Mouse (Mus musculus) E14TG2a.4 (cell line): ENCODE results near the gene Poc1b.

Experiments
- H3K27me3 ChIP-seq: 2 replicates; pipeline ENCODE4 v1.6.1; 2014; ENCODE audit warnings: low read length, control low read depth; ENCODE audit not compliant: insufficient read depth
- H3K36me3 ChIP-seq: 2 replicates; pipeline ENCODE4 v1.6.1; 2014; ENCODE audit warnings: low read length, control low read depth; ENCODE audit not compliant: insufficient read depth
- H3K4me1 ChIP-seq: replicated peaks from 2 replicates; pipeline ENCODE4 v1.6.1; 2014; ENCODE audit warnings: low read depth, low read length, control low read depth
- H3K4me3 ChIP-seq: replicated peaks from 2 replicates; pipeline ENCODE4 v1.5.1; 2014; ENCODE audit warnings: mild to moderate bottlenecking, low read length
- H3K9me3 ChIP-seq: 2 replicates; pipeline ENCODE4 v1.6.1; 2014; ENCODE audit warnings: low read length, control low read depth
- CTCF ChIP-seq: conservative IDR thresholded peaks from 2 replicates; pipeline ENCODE4 v1.5.1; 2014; ENCODE audit warnings: low read length
- NANOG ChIP-seq: IDR thresholded peaks from 2 replicates; pipeline ENCODE4 v1.6.1; 2014; ENCODE audit warnings: borderline replicate concordance, low read length, mixed read lengths
- POU5F1 ChIP-seq: IDR thresholded peaks from 2 replicates; pipeline ENCODE4 v1.6.1; 2014; ENCODE audit warnings: low read length, borderline replicate concordance

Gene Poc1b

GRCm38 (mm10) chr10:99238537-99238936 is 131.7 kb downstream of the Poc1b start:
- no peaks in the 10 kb centered on the region for H3K36me3 ChIP-seq
- H3K4me3 ChIP-seq: no peak overlapping the region
- H3K9me3 ChIP-seq: no peaks in the 10 kb centered on the region
- peaks cover 14% of the 10 kb centered on the region for H3K4me1 ChIP-seq
- H3K27me3 ChIP-seq: peaks cover 5% of the 10 kb centered on the region; the same call in 1 of the 2 replicates
- no peak for TF ChIP-seq POU5F1
- no peak for TF ChIP-seq NANOG
- TF ChIP-seq CTCF: no peak

GRCm38 (mm10) chr10:99241284-99241828 is 134.5 kb downstream of the Poc1b start:
- H3K4me3 ChIP-seq: no peak overlapping the region
- H3K4me1 ChIP-seq: peaks cover 14% of the 10 kb centered on the region
- 0 out of 2 replicates have a peak, but pooled peaks cover under 1% of the 10 kb centered on the region for H3K27me3 ChIP-seq
- TF ChIP-seq POU5F1: no peak
- TF ChIP-seq NANOG: no peak
- TF ChIP-seq CTCF: no peak
- no peaks in the 10 kb centered on the region for H3K36me3 ChIP-seq
- no peaks in the 10 kb centered on the region for H3K9me3 ChIP-seq

- no peaks in the 10 kb centered on the region for H3K9me3 ChIP-seq
- no peaks in the 10 kb centered on the region for H3K36me3 ChIP-seq
- no peak overlapping the region for H3K4me3 ChIP-seq
- TF ChIP-seq POU5F1: no peak
- TF ChIP-seq NANOG: no peak
- no peak for TF ChIP-seq CTCF
- H3K4me1 ChIP-seq: peaks cover 14% of the 10 kb centered on the region
- no peaks in the 10 kb centered on the region for H3K27me3 ChIP-seq
Measured at GRCm38 (mm10) chr10:99241829-99242711, 135.2 kb downstream of the Poc1b start.

GRCm38 (mm10) chr10:99242721-99243120 is 135.9 kb downstream of the Poc1b start:
- Histone ChIP-seq H3K9me3 (no peaks in the 10 kb centered on the region), H3K4me3 (no peak overlapping the region), H3K4me1 (peaks cover 14% of the 10 kb centered on the region), H3K27me3 (no peaks in the 10 kb centered on the region), H3K36me3 (no peaks in the 10 kb centered on the region)
- TF ChIP-seq CTCF (no peak), POU5F1 (no peak), NANOG (no peak)

GRCm38 (mm10) chr10:99243907-99244489 is 137.2 kb downstream of the Poc1b start:
- TF ChIP-seq POU5F1 (no peak), CTCF (no peak), NANOG (no peak)
- Histone ChIP-seq H3K27me3 (no peaks in the 10 kb centered on the region), H3K36me3 (no peaks in the 10 kb centered on the region), H3K4me3 (no peak overlapping the region), H3K4me1 (peaks cover 14% of the 10 kb centered on the region), H3K9me3 (no peaks in the 10 kb centered on the region)

- Histone ChIP-seq H3K27me3 (no peaks in the 10 kb centered on the region), H3K9me3 (no peaks in the 10 kb centered on the region), H3K36me3 (no peaks in the 10 kb centered on the region), H3K4me1 (peaks cover 14% of the 10 kb centered on the region), H3K4me3 (no peak overlapping the region)
- TF ChIP-seq CTCF: no peak
- TF ChIP-seq POU5F1: no peak
- TF ChIP-seq NANOG: no peak
Measured at GRCm38 (mm10) chr10:99244655-99245260, 137.9 kb downstream of the Poc1b start.

- H3K4me3 ChIP-seq: no peak overlapping the region
- H3K36me3 ChIP-seq: no peaks in the 10 kb centered on the region
- H3K9me3 ChIP-seq: no peaks in the 10 kb centered on the region
- peaks cover 14% of the 10 kb centered on the region; the same call in 1 of the 2 replicates for H3K4me1 ChIP-seq
- H3K27me3 ChIP-seq: 0 out of 2 replicates have a peak, but pooled peaks cover 6% of the 10 kb centered on the region
- TF ChIP-seq CTCF (no peak), NANOG (no peak), POU5F1 (no peak)
Measured at GRCm38 (mm10) chr10:99246797-99247508, 140.1 kb downstream of the Poc1b start.
